Mouse (Mus musculus) small intestine, adult 2 months (tissue): ENCODE results near the gene A830005F24Rik.

Experiments
- CTCF ChIP-seq: fragments of 200-500 bp; IDR thresholded peaks from 2 replicates; pipeline ENCODE4 v1.5.1; 2012; ENCODE audit warnings: low read depth, mild to moderate bottlenecking, control low read depth, inconsistent platforms, low read length, moderate library complexity, mixed read lengths; ENCODE audit not compliant: insufficient replicate concordance, insufficient read length; ENCODE audit errors: extremely low read depth
- POLR2A ChIP-seq: fragments of 200-500 bp; IDR thresholded peaks from 2 replicates; pipeline ENCODE4 v1.6.1; 2012; ENCODE audit warnings: low read depth, mild to moderate bottlenecking, control low read depth, inconsistent platforms, low read length, moderate library complexity

GRCm38 (mm10) chr13:48562336-48562735 lies 49.0 kb downstream of the A830005F24Rik start:
- no peak for TF ChIP-seq CTCF
- TF ChIP-seq POLR2A, result no peak
